Mouse (Mus musculus) testis, adult 2 months (tissue): Measurements from ENCODE around the gene Dusp10. TPM values are rescaled to one million over a fixed set of nuclear protein-coding genes. Genes with fewer than 3 reads are reported as not detected.

Experiments
- H3K27ac ChIP-seq: fragments of 200-500 bp; 2 replicates; pipeline ENCODE4 v1.5.1; 2012; ENCODE audit warnings: low read depth, low read length; ENCODE audit not compliant: control insufficient read depth, insufficient read depth
- H3K27me3 ChIP-seq: fragments of 200-500 bp; 2 replicates; pipeline ENCODE4 v1.6.1; 2012; ENCODE audit warnings: mild to moderate bottlenecking, low read length, moderate library complexity; ENCODE audit not compliant: control insufficient read depth, insufficient read depth
- H3K36me3 ChIP-seq: fragments of 200-500 bp; 2 replicates; pipeline ENCODE4 v1.6.1; 2012; ENCODE audit warnings: mild to moderate bottlenecking, low read length; ENCODE audit not compliant: control insufficient read depth, insufficient read depth
- H3K4me1 ChIP-seq: fragments of 200-500 bp; 2 replicates; pipeline ENCODE4 v1.6.1; 2012; ENCODE audit warnings: low read length; ENCODE audit not compliant: control insufficient read depth, insufficient read depth
- H3K4me3 ChIP-seq: fragments of 200-500 bp; 2 replicates; pipeline ENCODE4 v1.5.1; 2012; ENCODE audit warnings: low read depth, mild to moderate bottlenecking, low read length, moderate library complexity, mixed read lengths; ENCODE audit not compliant: control insufficient read depth
- CTCF ChIP-seq: fragments of 200-500 bp; IDR thresholded peaks from 2 replicates; pipeline ENCODE4 v1.5.1; 2012; ENCODE audit warnings: low read depth, mild to moderate bottlenecking, inconsistent platforms, low read length, moderate library complexity; ENCODE audit not compliant: control insufficient read depth, insufficient read depth, insufficient replicate concordance
- POLR2A ChIP-seq: fragments of 200-500 bp; IDR thresholded peaks from 2 replicates; pipeline ENCODE4 v1.6.1; 2012; ENCODE audit warnings: low read depth, mild to moderate bottlenecking, inconsistent platforms, low read length, moderate library complexity; ENCODE audit not compliant: control insufficient read depth
- polyA plus RNA-seq: library from polyadenylated mRNA; depleted of rRNA; stranded (reverse); fragments of >200 nt; gene quantifications from 2 replicates; pipeline ENCODE4 v1.2.3, GENCODE M21; 2012; rRNA removed

Dusp10 gene
- 36.6 and 42.7 TPM in 2 replicates for polyA plus RNA-seq

- peak within 1 kb of the TSS; percentile 61 for H3K4me3 ChIP-seq
- no peaks in the 10 kb centered on the region for H3K4me1 ChIP-seq
- TF ChIP-seq CTCF (no peak), POLR2A (no peak)
- H3K27ac ChIP-seq: no peak within 1 kb of the TSS
- H3K36me3 ChIP-seq: no peaks in the 10 kb centered on the region
- H3K27me3 ChIP-seq: no peaks in the 10 kb centered on the region
Observed at GRCm38 (mm10) chr1:184013106-184013505, at the start of gene Dusp10. TSS of gene Dusp10 (plus strand) at chr1:184013302.

- H3K27ac ChIP-seq: no peak overlapping the region
- TF ChIP-seq CTCF (no peak), POLR2A (no peak)
Observed at GRCm38 (mm10) chr1:183965341-183965740, 47.8 kb upstream of the Dusp10 start.

GRCm38 (mm10) chr1:183969265-183969664, 43.8 kb upstream of the Dusp10 start:
- H3K4me1 ChIP-seq: no peaks in the 10 kb centered on the region

More at GRCm38 (mm10) chr1:183965341-183965740, 47.8 kb upstream of the Dusp10 start:
- H3K27me3 ChIP-seq: no peaks in the 10 kb centered on the region
- H3K4me3 ChIP-seq: no peak overlapping the region
- H3K36me3 ChIP-seq: no peaks in the 10 kb centered on the region
- H3K4me1 ChIP-seq: no peaks in the 10 kb centered on the region

GRCm38 (mm10) chr1:183979814-183980243, 33.3 kb upstream of the Dusp10 start:
- TF ChIP-seq CTCF (no peak), POLR2A (no peak)

More at GRCm38 (mm10) chr1:183969265-183969664, 43.8 kb upstream of the Dusp10 start:
- no peak overlapping the region for H3K27ac ChIP-seq
- TF ChIP-seq POLR2A (no peak), CTCF (no peak)
- no peaks in the 10 kb centered on the region for H3K36me3 ChIP-seq
- H3K4me3 ChIP-seq: no peak overlapping the region
- H3K27me3 ChIP-seq: no peaks in the 10 kb centered on the region

GRCm38 (mm10) chr1:183982108-183982507, 31.0 kb upstream of the Dusp10 start:
- no peaks in the 10 kb centered on the region; the same call in 1 of the 2 replicates for H3K4me1 ChIP-seq
- H3K27me3 ChIP-seq: no peaks in the 10 kb centered on the region
- H3K4me3 ChIP-seq: no peak overlapping the region
- no peak overlapping the region for H3K27ac ChIP-seq
- TF ChIP-seq CTCF: no peak
- no peak for TF ChIP-seq POLR2A
- no peaks in the 10 kb centered on the region for H3K36me3 ChIP-seq

More at GRCm38 (mm10) chr1:183979814-183980243, 33.3 kb upstream of the Dusp10 start:
- H3K27ac ChIP-seq: no peak overlapping the region
- H3K4me3 ChIP-seq: no peak overlapping the region
- no peaks in the 10 kb centered on the region for H3K27me3 ChIP-seq
- no peaks in the 10 kb centered on the region; the same call in 1 of the 2 replicates for H3K4me1 ChIP-seq
- no peaks in the 10 kb centered on the region for H3K36me3 ChIP-seq

- Histone ChIP-seq H3K4me1 (no peaks in the 10 kb centered on the region), H3K27ac (no peak overlapping the region), H3K36me3 (no peaks in the 10 kb centered on the region), H3K27me3 (no peaks in the 10 kb centered on the region), H3K4me3 (no peak overlapping the region)
- TF ChIP-seq CTCF (no peak), POLR2A (no peak)
Observed at GRCm38 (mm10) chr1:183987711-183988245, 25.3 kb upstream of the Dusp10 start.

GRCm38 (mm10) chr1:183991921-183992320, 21.2 kb upstream of the Dusp10 start:
- Histone ChIP-seq H3K4me1 (no peaks in the 10 kb centered on the region), H3K4me3 (no peak overlapping the region), H3K27ac (no peak overlapping the region), H3K27me3 (no peaks in the 10 kb centered on the region), H3K36me3 (no peaks in the 10 kb centered on the region)
- TF ChIP-seq POLR2A (no peak), CTCF (no peak)

GRCm38 (mm10) chr1:183997207-183997606, 15.9 kb upstream of the Dusp10 start:
- H3K27me3 ChIP-seq: no peaks in the 10 kb centered on the region
- no peak overlapping the region for H3K4me3 ChIP-seq
- no peak overlapping the region for H3K27ac ChIP-seq
- TF ChIP-seq CTCF (no peak), POLR2A (no peak)
- H3K4me1 ChIP-seq: no peaks in the 10 kb centered on the region
- no peaks in the 10 kb centered on the region for H3K36me3 ChIP-seq
